Mouse (Mus musculus) CH12.LX (cell line): ENCODE results near the gene Fbf1.

Experiments
- CHD2 ChIP-seq: IDR thresholded peaks from 2 replicates; pipeline ENCODE4 v1.6.1; 2011; ENCODE audit warnings: low read length, improper control_type of control experiment
- CTCF ChIP-seq, 2 experiments: IDR thresholded peaks in 1 of 2; conservative IDR thresholded peaks in 1 of 2; 2 replicates each; pipeline ENCODE4 v1.5.1; 2011 to 2012; ENCODE audit warnings: low read depth in 2 of 2, low read length in 2 of 2, improper control_type of control experiment in 1 of 2, inconsistent platforms in 1 of 2, mild to moderate bottlenecking in 1 of 2, moderate library complexity in 1 of 2
- EP300 ChIP-seq: IDR thresholded peaks from 2 replicates; pipeline ENCODE4 v1.6.1; 2011; ENCODE audit warnings: low read length, improper control_type of control experiment
- GABPA ChIP-seq: IDR thresholded peaks from 2 replicates; pipeline ENCODE4 v1.6.1; 2012; ENCODE audit warnings: low read depth, low read length, improper control_type of control experiment, inconsistent platforms; ENCODE audit not compliant: insufficient replicate concordance
- HCFC1 ChIP-seq: IDR thresholded peaks from 2 replicates; pipeline ENCODE4 v1.6.1; 2012; ENCODE audit warnings: low read depth, mild to moderate bottlenecking, inconsistent platforms, low read length, improper control_type of control experiment
- MAZ ChIP-seq: IDR thresholded peaks from 2 replicates; pipeline ENCODE4 v1.6.1; 2012; ENCODE audit warnings: low read depth, mild to moderate bottlenecking, inconsistent platforms, low read length, improper control_type of control experiment, moderate library complexity
- ZMIZ1 ChIP-seq: IDR thresholded peaks from 2 replicates; pipeline ENCODE4 v1.6.1; 2012; ENCODE audit warnings: low read depth, mild to moderate bottlenecking, inconsistent platforms, low read length, improper control_type of control experiment

GRCm38 (mm10) chr11:116098711-116099460 lies 69.1 kb downstream of the Fbf1 start:
- TF ChIP-seq EP300 (no peak), CTCF (conservative IDR thresholded peaks at IDR 0.05 in 1 of 2, IDR thresholded peaks at IDR 0.05 in 1 of 2; ENCODE audit: low read depth in 2 of 2, low read length in 2 of 2) (no peak), HCFC1 (no peak), GABPA (no peak), ZMIZ1 (no peak), CHD2 (no peak), MAZ (no peak)
